Mouse (Mus musculus) left cerebral cortex, adult 9 months (tissue): Measurements from ENCODE around the gene Olfr380.

Experiments
- DNase-seq, 2 experiments: peaks; one replicate each; pipeline ENCODE4 v3.0.0; 2022; ENCODE audit warnings: low spot score in 2 of 2

The Olfr380 gene

DNA sequence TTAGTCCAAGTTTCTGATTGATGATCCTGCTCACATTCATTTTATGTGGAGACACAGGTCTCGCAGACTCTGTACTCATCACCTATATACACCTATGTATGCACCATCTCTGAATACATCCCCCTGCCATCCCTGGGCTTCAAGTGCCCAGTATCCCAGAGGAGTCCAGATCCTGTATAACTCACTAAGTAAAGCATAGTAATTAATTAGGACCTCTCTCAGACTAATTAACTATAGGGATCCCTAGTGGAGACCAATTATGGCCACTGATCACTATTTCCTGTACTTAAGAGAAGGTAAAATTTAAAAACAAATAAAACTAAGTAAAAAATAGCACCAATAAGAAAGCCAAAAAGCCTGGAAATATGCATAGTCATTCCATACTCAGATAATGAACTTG, at the start of gene Olfr380:
Gene Olfr380, minus strand, starts transcription at position 101 of the 400 bp plus-strand sequence.
- no peak for DNase-seq

- DNase-seq, result no peak
Measured at GRCm38 (mm10) chr11:73491503-73491902, 34.2 kb upstream of the Olfr380 start, which contains the start of gene Olfr381. TSS of gene Olfr381 (minus strand) at chr11:73491603.

DNA sequence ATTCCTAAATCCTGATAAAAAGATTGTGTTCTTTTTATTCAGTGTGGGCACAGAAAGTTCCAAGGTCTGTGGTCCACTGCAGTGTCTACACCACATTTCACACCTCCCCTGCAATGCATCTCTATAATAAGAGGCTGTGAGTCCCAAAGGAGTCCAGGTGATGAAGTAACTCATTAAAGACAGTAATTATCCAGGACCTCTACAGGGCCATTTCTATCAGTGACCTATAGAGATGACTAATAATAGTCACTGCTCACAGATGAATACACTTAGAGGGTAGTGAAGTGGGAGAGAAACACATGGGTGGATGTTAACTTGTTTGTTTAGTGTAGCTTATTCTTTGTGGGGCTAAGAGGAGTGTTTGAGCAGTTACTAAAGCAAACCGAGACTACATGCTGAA, 28.9 kb downstream of the Olfr380 start, which contains the start of gene Olfr378:
Gene Olfr378, minus strand, starts transcription at position 101 of the 400 bp plus-strand sequence.
- DNase-seq, result no peak
